Mouse (Mus musculus): Measurements from ENCODE around the gene Cfap77. TPM values are rescaled to one million over a fixed set of nuclear protein-coding genes. Genes with fewer than 3 reads are reported as not detected.

The Cfap77 gene
- total RNA-seq, 2 experiments from 2014 or later: not detected

GRCm38 (mm10) chr2:28997161-28997834, 57.6 kb downstream of the Cfap77 start:
- DNase-seq: no peak

GRCm38 (mm10) chr2:28995436-28995835, 59.4 kb downstream of the Cfap77 start:
- no peak for DNase-seq

GRCm38 (mm10) chr2:28994014-28994413, 60.9 kb downstream of the Cfap77 start:
- DNase-seq: no peak

GRCm38 (mm10) chr2:28988781-28989180, 66.1 kb downstream of the Cfap77 start:
- no peak for DNase-seq

- DNase-seq: no peak
Observed at GRCm38 (mm10) chr2:28980080-28980910, 74.6 kb downstream of the Cfap77 start.

GRCm38 (mm10) chr2:28978461-28978860, 76.4 kb downstream of the Cfap77 start:
- no peak for DNase-seq

GRCm38 (mm10) chr2:28976635-28977034, 78.2 kb downstream of the Cfap77 start:
- DNase-seq: peak; percentile 85

GRCm38 (mm10) chr2:28975604-28976003, 79.3 kb downstream of the Cfap77 start:
- no peak for DNase-seq

GRCm38 (mm10) chr2:28974520-28974919, 80.3 kb downstream of the Cfap77 start:
- DNase-seq: no peak

GRCm38 (mm10) chr2:28973832-28974450, 80.9 kb downstream of the Cfap77 start:
- DNase-seq: no peak

- no peak for DNase-seq
Observed at GRCm38 (mm10) chr2:28970424-28970823, 84.4 kb downstream of the Cfap77 start.

- DNase-seq: no peak
Observed at GRCm38 (mm10) chr2:28968278-28968677, 86.6 kb downstream of the Cfap77 start.

GRCm38 (mm10) chr2:28966151-28966795, 88.6 kb downstream of the Cfap77 start:
- no peak for DNase-seq

GRCm38 (mm10) chr2:28963565-28963964, 91.3 kb downstream of the Cfap77 start:
- no peak for DNase-seq

GRCm38 (mm10) chr2:28961636-28962035, 93.2 kb downstream of the Cfap77 start:
- no peak for DNase-seq

GRCm38 (mm10) chr2:28961024-28961585, 93.8 kb downstream of the Cfap77 start:
- DNase-seq: no peak

- DNase-seq: no peak
Observed at GRCm38 (mm10) chr2:28956874-28957273, 98.0 kb downstream of the Cfap77 start.

- DNase-seq: no peak
Observed at GRCm38 (mm10) chr2:28954595-28954994, 100.3 kb downstream of the Cfap77 start.

GRCm38 (mm10) chr2:28952981-28953380, 101.9 kb downstream of the Cfap77 start:
- DNase-seq: no peak

- DNase-seq: no peak
Observed at GRCm38 (mm10) chr2:28946312-28946711, 108.6 kb downstream of the Cfap77 start.

- no peak for DNase-seq
Observed at GRCm38 (mm10) chr2:28945388-28945787, 109.5 kb downstream of the Cfap77 start.
